Mouse (Mus musculus) intestine, embryonic 16.5 days (tissue): ENCODE measurements at regions not wholly inside any gene's neighbourhood (a gene's known extent, or its start where the extent isn't known, plus 50 kb on each side); places are given as distances from the start of the nearest gene placed in this dataset.

Experiments
- ATAC-seq: fragments of 200-750 bp; cut with Nextera tagmentation; 2 replicates; pipeline ENCODE4 v1.8.0; 2017; ENCODE audit warnings: moderate TSS enrichment, moderate library complexity
- H3K27ac ChIP-seq: fragments of 300-500 bp; sonication (generic); 2 replicates; pipeline ENCODE4 v1.5.1; 2014; ENCODE audit warnings: mild to moderate bottlenecking, low read length
- H3K27me3 ChIP-seq: fragments of 300-500 bp; sonication (generic); replicated peaks from 2 replicates; pipeline ENCODE4 v1.6.1; 2014; ENCODE audit warnings: low read length, control low read depth, mixed read lengths; ENCODE audit not compliant: control insufficient read depth, insufficient read depth
- H3K36me3 ChIP-seq: fragments of 300-500 bp; sonication (generic); 2 replicates; pipeline ENCODE4 v1.6.1; 2014; ENCODE audit warnings: low read length, control low read depth; ENCODE audit not compliant: control insufficient read depth, insufficient read depth
- H3K4me1 ChIP-seq: fragments of 300-500 bp; sonication (generic); 2 replicates; pipeline ENCODE4 v1.6.1; 2014; ENCODE audit warnings: low read length, control low read depth, mixed read lengths; ENCODE audit not compliant: control insufficient read depth, insufficient read depth
- H3K4me2 ChIP-seq: fragments of 300-500 bp; sonication (generic); 2 replicates; pipeline ENCODE4 v1.6.1; 2014; ENCODE audit warnings: low read depth, low read length, control low read depth
- H3K4me3 ChIP-seq: fragments of 300-500 bp; sonication (generic); 2 replicates; pipeline ENCODE4 v1.5.1; 2014; ENCODE audit warnings: mild to moderate bottlenecking, low read length
- H3K9ac ChIP-seq: fragments of 300-500 bp; sonication (generic); 2 replicates; pipeline ENCODE4 v1.6.1; 2014; ENCODE audit warnings: low read depth, low read length
- H3K9me3 ChIP-seq: fragments of 300-500 bp; sonication (generic); 2 replicates; pipeline ENCODE4 v1.6.1; 2016; ENCODE audit warnings: low read length, control low read depth; ENCODE audit not compliant: control insufficient read depth
- WGBS: fragments of 180-500 bp; shearing (Covaris S2); extraction: QIAGEN DNeasy Blood & Tissue Kit; methylation state at CpG from one replicate; pipeline ENCODE4 v1.1.7; 2014; 5-methylcytosine and 5-hydroxymethylcytosine counted together

DNA sequence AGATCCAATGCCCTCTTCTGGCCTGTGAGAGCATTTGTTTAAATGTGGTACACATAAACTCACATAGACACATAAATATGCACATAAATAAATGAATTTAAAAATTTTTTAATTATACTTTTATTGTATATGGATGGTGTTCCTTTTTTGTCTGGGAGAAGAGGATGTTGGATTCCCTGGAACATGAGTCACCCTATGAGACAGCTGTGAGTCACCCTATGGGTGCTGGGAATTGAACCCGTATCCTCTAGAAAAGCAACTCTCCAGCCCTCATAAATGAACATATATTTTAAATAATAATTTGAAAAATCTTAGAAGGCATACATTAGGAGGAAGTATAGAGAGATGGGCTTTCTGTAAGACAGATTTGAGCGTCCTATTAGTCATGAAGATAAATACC is 76.1 kb upstream of the Dynlt3 start:
- no peaks in the 10 kb centered on the region for H3K36me3 ChIP-seq
- no peak overlapping the region for H3K9ac ChIP-seq
- no peaks in the 10 kb centered on the region for H3K27me3 ChIP-seq
- H3K4me1 ChIP-seq: no peaks in the 10 kb centered on the region
- no peak overlapping the region for H3K4me2 ChIP-seq
- WGBS: 84% methylated on average over 2 of the region's 2 CpGs
- no peaks in the 10 kb centered on the region for H3K9me3 ChIP-seq
- H3K27ac ChIP-seq: no peak overlapping the region
- no peak for ATAC-seq
- H3K4me3 ChIP-seq: no peak overlapping the region

DNA sequence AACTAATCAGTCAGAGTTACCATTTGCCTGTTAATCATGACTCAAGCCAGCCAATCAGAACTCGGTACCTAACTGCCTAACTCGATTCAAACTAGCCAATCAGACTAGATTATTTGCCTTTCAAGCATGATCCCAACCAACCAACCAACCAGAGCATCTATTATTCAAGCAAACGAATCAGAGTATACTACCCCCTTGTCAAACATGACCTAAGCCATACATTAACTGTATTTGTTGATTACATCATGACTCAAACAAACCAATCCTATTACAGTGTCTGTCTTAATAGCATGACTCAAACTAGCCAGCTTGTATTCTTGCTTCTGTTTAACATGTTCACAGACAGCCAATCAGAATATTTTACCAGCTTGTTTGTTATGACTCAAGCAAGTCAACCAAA is 79.7 kb upstream of the Dynlt3 start:
- no peak for ATAC-seq
- 82% methylated on average over 3 of the region's 3 CpGs for WGBS

DNA sequence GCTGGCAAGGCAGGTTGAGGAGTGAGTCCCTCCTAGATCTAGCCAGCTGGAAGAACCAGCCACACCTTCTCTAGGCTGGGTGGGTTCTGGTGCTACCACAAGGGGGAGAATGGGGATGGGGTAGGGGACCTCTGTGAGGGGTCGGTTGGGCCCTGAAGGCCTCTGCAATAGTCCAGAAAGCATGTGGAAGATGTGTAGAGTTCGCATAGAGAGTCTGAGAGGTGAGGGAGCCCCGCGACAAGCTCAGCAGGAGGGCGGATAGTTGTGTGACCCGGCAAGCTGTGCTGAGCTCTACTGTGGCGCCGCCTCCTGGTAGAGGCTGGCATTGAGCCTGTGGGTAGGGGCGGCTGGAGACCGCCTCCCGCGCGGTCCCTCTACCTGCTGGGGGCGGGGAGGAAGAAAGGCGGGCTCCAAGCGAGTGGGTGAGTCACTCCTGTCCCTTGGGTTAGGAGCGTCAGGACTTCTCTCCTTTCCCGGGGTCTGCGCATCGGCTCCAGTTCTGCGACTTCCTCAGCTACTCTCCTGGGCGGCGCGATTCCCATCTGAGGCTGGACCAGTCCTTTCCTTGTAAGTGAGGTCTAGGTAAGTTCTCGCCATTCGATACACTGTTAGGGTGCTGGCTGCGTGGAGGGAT is 84.6 kb upstream of the Dynlt3 start:
- Histone ChIP-seq H3K36me3 (no peaks in the 10 kb centered on the region), H3K4me3 (peak overlapping the region; percentile 44), H3K27me3 (no peaks in the 10 kb centered on the region), H3K4me2 (peak overlapping the region; percentile 56), H3K9me3 (no peaks in the 10 kb centered on the region), H3K4me1 (no peaks in the 10 kb centered on the region), H3K9ac (peak overlapping the region; percentile 51; the same call in 1 of the 2 replicates), H3K27ac (no peak overlapping the region)
- ATAC-seq: peak; percentile 93
- 20% methylated on average over 21 of the region's 27 CpGs for WGBS

More for the DNA sequence above, 79.7 kb upstream of the Dynlt3 start:
- Histone ChIP-seq H3K9ac (no peak overlapping the region), H3K36me3 (no peaks in the 10 kb centered on the region), H3K4me2 (no peak overlapping the region), H3K9me3 (no peaks in the 10 kb centered on the region), H3K4me1 (no peaks in the 10 kb centered on the region), H3K27me3 (no peaks in the 10 kb centered on the region), H3K27ac (no peak overlapping the region), H3K4me3 (no peak overlapping the region)

DNA sequence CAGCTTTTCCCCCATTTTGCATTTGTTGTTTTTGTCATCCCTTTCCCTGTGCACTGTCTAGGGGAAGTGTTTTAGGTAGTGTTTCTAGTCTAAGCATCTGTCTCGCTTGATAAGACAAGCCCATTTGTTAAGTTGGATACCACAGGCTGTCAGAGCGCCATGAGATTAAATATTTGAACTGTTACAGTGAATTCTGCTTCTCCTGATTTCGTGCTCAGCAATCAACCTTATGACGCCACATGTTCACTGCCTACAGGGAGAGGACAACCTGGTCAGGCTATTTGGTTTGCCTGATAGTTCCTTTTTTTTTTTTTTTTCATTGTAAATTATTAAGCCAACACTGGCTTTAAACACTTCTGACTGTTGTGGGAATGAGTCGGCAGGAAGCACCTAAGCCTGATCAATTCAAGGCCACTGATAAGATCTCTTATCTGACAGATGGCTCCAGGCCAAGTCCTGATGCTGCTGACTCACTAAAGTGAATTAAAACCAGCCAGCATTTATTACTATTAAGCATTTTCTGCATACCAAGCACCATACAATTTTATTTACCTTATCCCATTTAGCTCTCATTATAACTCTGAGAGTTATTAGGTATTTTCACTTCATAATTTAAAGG is 90.3 kb upstream of the Dynlt3 start:
- Histone ChIP-seq H3K27me3 (no peaks in the 10 kb centered on the region), H3K4me3 (no peak overlapping the region)

DNA sequence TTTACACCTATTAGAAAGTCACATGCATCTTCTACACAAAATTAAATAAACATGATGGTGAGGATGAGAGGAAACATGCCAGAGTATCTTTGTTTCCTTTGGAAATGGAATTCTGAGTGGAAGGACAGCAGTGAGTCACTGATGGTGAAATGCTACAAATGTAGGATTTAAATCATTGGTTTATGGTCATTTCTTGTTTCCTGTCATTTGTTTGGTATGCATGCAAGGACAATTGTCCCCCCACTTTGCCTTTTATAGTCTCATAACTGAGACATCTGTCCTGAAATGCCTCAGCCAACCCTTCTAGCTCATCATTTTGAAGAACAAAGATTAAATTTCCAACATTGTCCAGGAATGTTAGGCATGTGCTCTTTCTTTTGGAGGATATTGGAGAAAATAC is 77.2 kb upstream of the Hypm start:
- no peaks in the 10 kb centered on the region for H3K27me3 ChIP-seq
- H3K4me3 ChIP-seq: no peak overlapping the region
- H3K27ac ChIP-seq: no peak overlapping the region
- H3K36me3 ChIP-seq: no peaks in the 10 kb centered on the region
- no peak overlapping the region for H3K9ac ChIP-seq
- no peaks in the 10 kb centered on the region for H3K9me3 ChIP-seq
- H3K4me2 ChIP-seq: no peak overlapping the region
- ATAC-seq: no peak
- H3K4me1 ChIP-seq: no peaks in the 10 kb centered on the region

More for the DNA sequence above, 90.3 kb upstream of the Dynlt3 start:
- Histone ChIP-seq H3K4me2 (no peak overlapping the region), H3K36me3 (no peaks in the 10 kb centered on the region), H3K27ac (peak overlapping the region; percentile 10; the same call in 1 of the 2 replicates), H3K9ac (no peak overlapping the region), H3K4me1 (no peaks in the 10 kb centered on the region), H3K9me3 (no peaks in the 10 kb centered on the region)
- ATAC-seq: peak; percentile 94
- WGBS: 46% methylated on average over 5 of the region's 5 CpGs

DNA sequence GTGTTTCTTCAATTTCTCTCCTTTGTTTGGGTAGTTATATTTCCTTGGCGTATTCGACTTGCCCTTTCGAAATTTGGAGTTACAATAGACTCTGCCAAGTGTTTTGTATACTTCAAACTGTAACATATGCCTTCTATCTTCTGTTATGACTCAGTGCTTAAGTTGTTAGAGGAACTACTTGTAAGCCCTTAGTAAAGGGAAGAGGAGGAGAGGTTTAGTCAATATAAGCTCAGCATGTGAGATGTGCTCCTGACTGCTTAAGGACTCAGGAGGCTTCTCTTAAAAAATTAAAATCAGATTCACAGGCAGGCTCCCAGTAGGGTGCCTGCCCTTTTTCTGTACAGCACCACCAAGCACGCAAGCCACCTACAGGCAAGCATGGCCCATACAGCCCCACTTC is 69.2 kb upstream of the Hypm start:
- no peak overlapping the region for H3K27ac ChIP-seq
- H3K4me3 ChIP-seq: no peak overlapping the region
- ATAC-seq: no peak
- H3K4me1 ChIP-seq: no peaks in the 10 kb centered on the region
- no peaks in the 10 kb centered on the region for H3K36me3 ChIP-seq
- 79% methylated on average over 4 of the region's 4 CpGs for WGBS
- no peak overlapping the region for H3K4me2 ChIP-seq
- no peak overlapping the region for H3K9ac ChIP-seq
- no peaks in the 10 kb centered on the region for H3K27me3 ChIP-seq
- no peaks in the 10 kb centered on the region for H3K9me3 ChIP-seq

DNA sequence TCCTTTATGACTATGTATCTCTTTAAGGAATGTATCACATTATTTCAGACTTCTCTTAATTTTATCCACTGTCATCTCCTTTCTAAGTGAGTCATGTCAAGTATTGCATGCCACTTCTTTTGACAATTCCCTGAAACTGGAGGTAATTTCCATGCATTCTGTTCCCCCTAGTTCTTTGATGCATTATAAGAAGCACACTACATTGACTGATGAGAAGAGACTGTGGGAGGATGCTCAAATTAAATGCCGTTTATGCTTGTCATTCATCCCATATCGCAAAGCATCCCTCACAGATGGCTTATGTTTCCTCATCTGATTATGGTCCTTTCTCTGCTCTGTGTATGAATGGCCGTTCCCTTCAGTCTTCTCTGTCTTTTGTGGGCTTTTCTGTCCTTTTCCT is 57.2 kb upstream of the Hypm start:
- H3K9me3 ChIP-seq: no peaks in the 10 kb centered on the region
- WGBS: 88% methylated on average over 3 of the region's 3 CpGs
- ATAC-seq: no peak
- no peak overlapping the region for H3K27ac ChIP-seq
- no peak overlapping the region for H3K4me2 ChIP-seq
- H3K4me1 ChIP-seq: no peaks in the 10 kb centered on the region
- H3K36me3 ChIP-seq: no peaks in the 10 kb centered on the region
- no peak overlapping the region for H3K9ac ChIP-seq
- H3K27me3 ChIP-seq: no peaks in the 10 kb centered on the region
- no peak overlapping the region for H3K4me3 ChIP-seq
